Mouse (Mus musculus): ENCODE measurements around the gene Inpp5f. TPM values are rescaled to one million over a fixed set of nuclear protein-coding genes. Genes with fewer than 3 reads are reported as not detected.
A peak's percentile ranks its signal among the peaks of the same experiment; 100 is the strongest.

The Inpp5f gene
- polyA plus RNA-seq, 1 experiment from 2014 or later = 7.2 TPM

DNA sequence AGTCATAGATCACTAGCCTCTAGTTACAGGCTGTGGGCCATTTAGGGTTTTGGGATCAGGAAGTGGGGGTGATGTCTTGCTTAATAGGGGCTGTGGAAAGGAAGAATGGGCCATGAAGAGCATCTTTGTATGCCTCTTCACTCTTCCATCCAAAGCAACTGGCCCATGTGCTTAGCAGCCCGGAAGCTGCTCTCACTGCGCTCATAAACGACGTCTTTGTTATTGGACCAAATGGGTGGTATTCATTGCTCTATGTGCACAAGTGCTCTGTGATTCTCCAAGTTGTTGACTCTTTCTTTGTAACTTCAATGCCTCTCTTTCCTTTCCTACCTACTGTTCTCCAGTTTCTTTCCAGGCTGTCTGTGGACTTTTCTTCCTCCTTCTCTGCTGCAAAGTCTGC, 39.1 kb upstream of the Inpp5f start:
- DNase-seq (no peak), ATAC-seq (no peak)
- 0 out of 2 replicates have a peak, but pooled peaks cover 4% of the 10 kb centered on the region for H3K4me1 ChIP-seq (ENCODE audit: insufficient read depth)
- H3K4me3 ChIP-seq (ENCODE audit: low read depth, low read length) = no peak overlapping the region
- H3K4me2 ChIP-seq (ENCODE audit: low read depth, low read length) = no peak overlapping the region
- H3K27ac ChIP-seq (ENCODE audit: low read depth) = no peak overlapping the region
- no peaks in the 10 kb centered on the region for H3K27me3 ChIP-seq (ENCODE audit: insufficient read depth, low read length)
- no peak overlapping the region for H3K9ac ChIP-seq (replicated peaks)
- TF ChIP-seq EP300 (IDR thresholded peaks at IDR 0.05; ENCODE audit: low read depth) = no peak
- no peak for TF ChIP-seq CTCF (IDR thresholded peaks at IDR 0.05; ENCODE audit: low read depth)
- no peaks in the 10 kb centered on the region for H3K36me3 ChIP-seq (replicated peaks; ENCODE audit: insufficient read depth, low read length)
- no peaks in the 10 kb centered on the region for H3K9me3 ChIP-seq (ENCODE audit: low read length)
- 81% methylated on average over 4 of the region's 4 CpGs for WGBS (ENCODE audit: insufficient replicate concordance)

DNA sequence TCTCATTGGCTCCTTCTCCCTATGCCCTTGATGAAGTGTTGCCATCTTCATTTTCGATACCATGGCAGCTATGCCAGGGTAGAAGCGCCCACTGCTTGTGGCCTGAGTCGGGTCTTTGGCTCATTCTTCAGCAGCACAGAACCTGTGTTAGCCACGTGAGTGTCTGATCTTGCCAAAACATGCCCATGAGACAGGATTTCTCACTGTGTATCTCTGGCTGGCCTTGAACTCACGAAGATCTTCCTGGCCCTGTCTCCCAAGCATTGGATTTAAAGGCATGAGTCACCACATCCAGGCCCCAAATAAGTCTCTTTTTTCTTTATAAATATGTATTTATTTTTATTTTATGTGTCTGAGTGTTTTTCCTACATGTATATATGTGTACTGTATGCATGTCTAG, 35.9 kb upstream of the Inpp5f start:
- H3K9ac ChIP-seq (replicated peaks) = no peak overlapping the region
- ATAC-seq (no peak), DNase-seq (no peak)
- H3K9me3 ChIP-seq (ENCODE audit: low read length) = no peaks in the 10 kb centered on the region
- no peaks in the 10 kb centered on the region for H3K4me1 ChIP-seq (ENCODE audit: insufficient read depth)
- no peaks in the 10 kb centered on the region for H3K27me3 ChIP-seq (ENCODE audit: insufficient read depth, low read length)
- no peaks in the 10 kb centered on the region for H3K36me3 ChIP-seq (replicated peaks; ENCODE audit: insufficient read depth, low read length)
- H3K4me2 ChIP-seq (ENCODE audit: low read depth, low read length) = no peak overlapping the region
- WGBS (ENCODE audit: insufficient replicate concordance) = 85% methylated on average over 5 of the region's 5 CpGs
- H3K4me3 ChIP-seq (ENCODE audit: low read depth, low read length) = no peak overlapping the region
- TF ChIP-seq EP300 (IDR thresholded peaks at IDR 0.05; ENCODE audit: low read depth) (no peak), CTCF (IDR thresholded peaks at IDR 0.05; ENCODE audit: low read depth) (no peak)
- no peak overlapping the region for H3K27ac ChIP-seq (ENCODE audit: low read depth)

DNA sequence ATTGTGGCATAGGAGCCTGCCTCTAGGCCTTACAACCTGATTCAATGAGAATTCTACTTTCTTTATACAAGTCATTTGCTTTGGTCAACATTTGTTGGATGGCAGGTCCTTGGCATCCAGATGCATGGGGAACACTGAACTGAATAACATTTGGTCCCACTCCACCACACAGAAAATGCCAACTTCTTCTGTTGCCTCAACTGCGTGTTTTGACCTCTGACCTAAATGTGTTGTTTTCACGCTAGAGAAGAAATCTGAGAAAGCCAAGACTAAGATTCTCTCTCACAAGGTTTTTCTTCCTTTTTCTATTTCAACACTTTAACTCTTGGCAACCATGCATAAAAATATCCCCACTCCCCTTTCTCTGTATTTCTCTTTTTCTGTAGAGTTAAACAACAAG, 35.3 kb upstream of the Inpp5f start:
- no peak overlapping the region for H3K9ac ChIP-seq (replicated peaks)
- 59% methylated on average over 2 of the region's 2 CpGs for WGBS (ENCODE audit: insufficient replicate concordance)
- H3K9me3 ChIP-seq (ENCODE audit: low read length) = no peaks in the 10 kb centered on the region
- no peaks in the 10 kb centered on the region for H3K27me3 ChIP-seq (ENCODE audit: insufficient read depth, low read length)
- no peak overlapping the region for H3K27ac ChIP-seq (ENCODE audit: low read depth)
- H3K36me3 ChIP-seq (replicated peaks; ENCODE audit: insufficient read depth, low read length) = no peaks in the 10 kb centered on the region
- ATAC-seq = no peak
- DNase-seq = no peak
- no peak overlapping the region for H3K4me3 ChIP-seq (ENCODE audit: low read depth, low read length)
- no peaks in the 10 kb centered on the region for H3K4me1 ChIP-seq (ENCODE audit: insufficient read depth)
- no peak for TF ChIP-seq CTCF (IDR thresholded peaks at IDR 0.05; ENCODE audit: low read depth)
- no peak for TF ChIP-seq EP300 (IDR thresholded peaks at IDR 0.05; ENCODE audit: low read depth)
- no peak overlapping the region for H3K4me2 ChIP-seq (ENCODE audit: low read depth, low read length)

- no peaks in the 10 kb centered on the region for H3K36me3 ChIP-seq (replicated peaks; ENCODE audit: insufficient read depth, low read length)
- H3K9ac ChIP-seq (replicated peaks) = no peak overlapping the region
- WGBS (ENCODE audit: insufficient replicate concordance) = 33% methylated on average over 1 of the region's 1 CpGs
- no peaks in the 10 kb centered on the region for H3K4me1 ChIP-seq (ENCODE audit: insufficient read depth)
- no peak for ATAC-seq
- no peak for DNase-seq
- no peaks in the 10 kb centered on the region for H3K27me3 ChIP-seq (ENCODE audit: insufficient read depth, low read length)
- no peak overlapping the region for H3K4me2 ChIP-seq (ENCODE audit: low read depth, low read length)
- no peak overlapping the region for H3K27ac ChIP-seq (ENCODE audit: low read depth)
- H3K9me3 ChIP-seq (ENCODE audit: low read length) = no peaks in the 10 kb centered on the region
- TF ChIP-seq EP300 (IDR thresholded peaks at IDR 0.05; ENCODE audit: low read depth) (no peak), CTCF (IDR thresholded peaks at IDR 0.05; ENCODE audit: low read depth) (no peak)
- H3K4me3 ChIP-seq (ENCODE audit: low read depth, low read length) = no peak overlapping the region
These were observed 33.5 kb upstream of the Inpp5f start for GRCm38 (mm10) chr7:128577607-128578006.

DNA sequence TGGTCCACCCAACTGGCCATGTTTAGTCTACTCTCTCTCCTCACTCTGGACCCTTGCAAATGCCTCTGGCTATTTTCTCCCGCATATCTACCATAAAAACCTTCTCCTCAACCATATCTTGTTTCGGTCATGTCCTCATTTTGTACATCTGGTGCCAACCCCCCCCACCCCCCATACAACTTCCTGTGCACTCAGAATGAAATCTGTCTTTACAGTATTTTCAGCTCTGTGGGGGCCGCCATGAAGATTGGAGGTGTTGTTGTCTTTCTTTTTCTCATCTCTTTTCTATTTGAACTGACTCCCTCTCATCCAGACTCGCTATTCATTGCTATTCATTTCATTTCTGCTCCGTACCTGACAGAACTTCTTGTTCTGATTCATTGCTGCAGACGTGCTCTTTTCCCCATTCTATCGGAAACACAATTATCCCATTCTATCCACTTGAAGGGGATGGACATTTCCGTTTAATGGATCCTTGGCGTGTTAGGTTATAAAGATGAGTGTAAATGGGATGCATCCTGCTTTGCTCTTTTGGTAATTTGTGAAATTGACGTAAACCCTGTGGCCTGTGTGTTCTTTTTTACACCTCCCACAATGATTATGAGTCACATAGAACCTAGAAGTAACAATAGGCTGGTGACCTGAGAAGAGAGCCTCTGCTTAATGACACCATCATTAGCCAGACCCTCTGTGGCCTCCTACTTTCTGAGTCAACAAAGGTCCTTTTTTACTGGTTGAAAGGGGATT, 32.8 kb upstream of the Inpp5f start:
- Histone ChIP-seq H3K36me3 (replicated peaks; ENCODE audit: insufficient read depth, low read length) (no peaks in the 10 kb centered on the region), H3K9me3 (ENCODE audit: low read length) (no peaks in the 10 kb centered on the region), H3K9ac (replicated peaks) (no peak overlapping the region), H3K27me3 (ENCODE audit: insufficient read depth, low read length) (no peaks in the 10 kb centered on the region), H3K4me2 (ENCODE audit: low read depth, low read length) (no peak overlapping the region), H3K4me1 (ENCODE audit: insufficient read depth) (no peaks in the 10 kb centered on the region), H3K27ac (ENCODE audit: low read depth) (no peak overlapping the region), H3K4me3 (ENCODE audit: low read depth, low read length) (no peak overlapping the region)
- TF ChIP-seq EP300 (IDR thresholded peaks at IDR 0.05; ENCODE audit: low read depth) (no peak), CTCF (IDR thresholded peaks at IDR 0.05; ENCODE audit: low read depth) (no peak)
- WGBS (ENCODE audit: insufficient replicate concordance) = 76% methylated on average over 10 of the region's 10 CpGs
- DNase-seq (no peak), ATAC-seq (no peak)

GRCm38 (mm10) chr7:128579381-128579780, 31.7 kb upstream of the Inpp5f start:
- Histone ChIP-seq H3K4me3 (ENCODE audit: low read depth, low read length) (no peak overlapping the region), H3K9ac (replicated peaks) (no peak overlapping the region), H3K27ac (ENCODE audit: low read depth) (no peak overlapping the region), H3K27me3 (ENCODE audit: insufficient read depth, low read length) (no peaks in the 10 kb centered on the region), H3K9me3 (ENCODE audit: low read length) (no peaks in the 10 kb centered on the region), H3K4me1 (ENCODE audit: insufficient read depth) (no peaks in the 10 kb centered on the region), H3K36me3 (replicated peaks; ENCODE audit: insufficient read depth, low read length) (no peaks in the 10 kb centered on the region), H3K4me2 (ENCODE audit: low read depth, low read length) (no peak overlapping the region)
- 63% methylated on average over 2 of the region's 2 CpGs for WGBS (ENCODE audit: insufficient replicate concordance)
- no peak for ATAC-seq
- TF ChIP-seq CTCF (IDR thresholded peaks at IDR 0.05; ENCODE audit: low read depth) (no peak), EP300 (IDR thresholded peaks at IDR 0.05; ENCODE audit: low read depth) (peak; percentile 33; the same call in 1 of the 2 replicates)
- DNase-seq = no peak

Measured in liver, postnatal 0 days (tissue).